Mouse (Mus musculus): ENCODE measurements around the gene Zscan5b. TPM values are rescaled to one million over a fixed set of nuclear protein-coding genes. Genes with fewer than 3 reads are reported as not detected.

Zscan5b gene
- total RNA-seq, 4 experiments from 2014 or later: not detected

Other genes with a start within 250 kb of the Zscan5b start
- gene Vmn1r65, start 211.3 kb upstream of the Zscan5b start, total RNA-seq (2022): not detected
- not detected for gene Nlrp4c, start 177.1 kb upstream of the Zscan5b start, total RNA-seq (2022)
- gene Zfp787, start 66.3 kb upstream of the Zscan5b start, total RNA-seq (2022): 10 to 100 TPM; 42.8 to 60.3 (median 58.4) TPM
- 10 to 100 TPM; 33.7 to 39.7 (median 35.2) TPM for gene Zfp444, start 50.1 kb upstream of the Zscan5b start, total RNA-seq (2022)
- gene Galp, start 25.2 kb upstream of the Zscan5b start, total RNA-seq (2022): not detected
- gene Epp13, start 30.4 kb downstream of the Zscan5b start, total RNA-seq (2022): not detected
- 10 to 100 TPM; 10.0 to 15.3 (median 11.3) TPM for gene Zfp667, start 64.3 kb downstream of the Zscan5b start, total RNA-seq (2022)
- 1 to 10 TPM; 4.1 to 4.7 (median 4.4) TPM for gene Zfp583, start 109.0 kb downstream of the Zscan5b start, total RNA-seq (2022)
- 1 to 10 TPM; 1.0 to 2.2 (median 1.4) TPM for gene Gm3854, start 121.5 kb downstream of the Zscan5b start, total RNA-seq (2022)
- 1 to 10 TPM; 2.7 to 5.0 (median 3.8) TPM for gene Zfp78, start 141.0 kb downstream of the Zscan5b start, total RNA-seq (2022)
- gene Zfp28, start 161.0 kb downstream of the Zscan5b start, total RNA-seq (2022): 1 to 10 TPM; 4.2 to 9.0 (median 6.5) TPM
- 1 to 10 TPM in 2 of 4 experiments, under 1 TPM in 2; 0.35 to 1.4 (median 0.78) TPM for gene Smim17, start 176.4 kb downstream of the Zscan5b start, total RNA-seq (2022)
- under 1 TPM in 1 of 4 experiments, not detected in 3; 0.05 TPM for gene Gm20715, start 188.0 kb downstream of the Zscan5b start, total RNA-seq (2022)
- under 1 TPM in 2 of 4 experiments, not detected in 2; 0.27 to 0.46 TPM for gene Olfr1344, start 216.4 kb downstream of the Zscan5b start, total RNA-seq (2022)
- under 1 TPM in 1 of 4 experiments, not detected in 3; 0.03 TPM for gene Olfr1336, start 233.9 kb downstream of the Zscan5b start, total RNA-seq (2022)
- gene Olfr1346, start 244.8 kb downstream of the Zscan5b start, total RNA-seq (2022): not detected

All from adrenal gland, adult 8-10 months (tissue).